Mouse (Mus musculus): ENCODE measurements around the gene Pak3.
"Not testable (repeated sequence)": the region's sequence is repeated elsewhere in the genome, so short reads cannot be mapped to it uniquely, and the experiment has no call there.

The Pak3 gene

GRCm38 (mm10) chrX:143518168-143518901 lies at the start of gene Pak3:
TSS of gene Pak3 (plus strand) at chrX:143518591.
- no peak for DNase-seq

- peak; percentile 70 for DNase-seq
Observed at GRCm38 (mm10) chrX:143482866-143483265, 35.5 kb upstream of the Pak3 start.

DNA sequence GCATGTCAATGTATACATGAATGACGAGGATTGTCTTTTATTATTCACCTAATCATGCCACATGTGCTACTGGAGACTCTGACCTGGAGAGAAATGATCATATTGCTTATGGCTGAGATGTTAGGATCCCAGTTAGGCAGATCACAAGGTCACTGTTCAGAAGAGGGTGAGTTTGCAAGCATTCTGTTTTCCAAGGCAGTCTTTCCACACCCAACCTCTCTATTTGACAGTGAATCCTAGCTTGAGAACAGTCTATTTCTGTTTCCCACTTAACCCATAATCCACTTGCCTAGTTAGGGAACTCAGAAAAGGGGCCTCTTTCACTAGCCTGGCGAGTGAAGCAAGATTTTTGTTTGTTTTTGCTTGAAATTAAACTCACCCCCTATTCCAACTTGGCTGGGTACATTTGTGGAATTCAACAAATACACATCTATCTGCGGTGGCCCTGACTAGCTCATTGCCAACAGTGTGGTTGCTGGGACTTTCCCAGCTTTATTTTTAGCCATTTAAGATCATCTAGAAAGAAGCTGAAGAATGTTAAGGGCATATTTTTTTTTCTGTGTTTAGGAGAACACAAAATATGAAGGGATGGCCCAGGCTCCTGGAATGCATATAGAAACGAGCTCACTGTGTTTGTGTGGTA lies 17.2 kb upstream of the Pak3 start:
- DNase-seq = no peak

- no peak for DNase-seq
Observed at GRCm38 (mm10) chrX:143501776-143502365, 16.5 kb upstream of the Pak3 start.

DNA sequence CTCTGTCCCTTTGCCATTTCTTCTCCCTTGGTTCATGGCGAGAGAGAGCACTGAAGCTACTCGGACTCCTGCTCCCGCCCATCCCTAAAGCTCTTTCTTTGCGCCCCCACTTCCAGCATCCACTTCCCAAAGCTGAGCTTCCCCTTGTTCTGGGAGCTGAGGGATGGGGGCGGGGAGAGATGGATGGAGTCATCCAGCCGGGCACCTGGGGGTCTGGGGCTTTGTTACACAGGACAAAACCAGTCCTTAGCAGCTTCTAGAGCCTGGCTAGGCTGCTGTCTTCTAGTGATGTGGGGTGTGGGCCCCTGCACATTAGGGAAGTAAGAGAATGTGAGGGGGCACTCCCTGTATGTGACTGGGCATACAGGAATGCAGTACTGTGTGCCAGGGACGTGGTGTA lies 526 bp downstream of the Pak3 start:
- DNase-seq = no peak

GRCm38 (mm10) chrX:143519454-143519853 lies 1.1 kb downstream of the Pak3 start:
- DNase-seq = not testable (repeated sequence)

DNA sequence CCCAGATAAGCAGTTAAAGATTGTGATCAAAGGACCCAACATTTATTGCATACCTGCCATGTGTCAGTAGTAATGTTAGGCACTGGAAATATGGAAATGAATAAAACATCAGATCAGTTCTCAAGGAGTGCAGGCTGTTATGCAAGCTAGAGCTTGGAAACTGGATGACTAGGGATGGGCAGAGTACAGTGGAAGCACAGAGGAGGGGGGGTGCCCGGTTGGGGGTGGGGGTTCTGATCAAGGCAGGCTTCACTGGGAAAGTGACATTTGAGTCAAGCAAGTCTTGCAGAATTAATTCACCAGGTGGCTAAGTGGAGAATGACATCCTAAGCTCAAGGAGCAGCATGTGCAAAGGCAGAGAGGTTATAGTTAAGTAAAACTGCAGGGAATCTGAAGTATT lies 1.8 kb downstream of the Pak3 start:
- DNase-seq = no peak

- DNase-seq = no peak
Observed at GRCm38 (mm10) chrX:143532331-143532730, 13.9 kb downstream of the Pak3 start.

GRCm38 (mm10) chrX:143533574-143533973 lies 15.2 kb downstream of the Pak3 start:
- DNase-seq = no peak

GRCm38 (mm10) chrX:143542756-143543155 lies 24.4 kb downstream of the Pak3 start:
- DNase-seq = no peak

DNA sequence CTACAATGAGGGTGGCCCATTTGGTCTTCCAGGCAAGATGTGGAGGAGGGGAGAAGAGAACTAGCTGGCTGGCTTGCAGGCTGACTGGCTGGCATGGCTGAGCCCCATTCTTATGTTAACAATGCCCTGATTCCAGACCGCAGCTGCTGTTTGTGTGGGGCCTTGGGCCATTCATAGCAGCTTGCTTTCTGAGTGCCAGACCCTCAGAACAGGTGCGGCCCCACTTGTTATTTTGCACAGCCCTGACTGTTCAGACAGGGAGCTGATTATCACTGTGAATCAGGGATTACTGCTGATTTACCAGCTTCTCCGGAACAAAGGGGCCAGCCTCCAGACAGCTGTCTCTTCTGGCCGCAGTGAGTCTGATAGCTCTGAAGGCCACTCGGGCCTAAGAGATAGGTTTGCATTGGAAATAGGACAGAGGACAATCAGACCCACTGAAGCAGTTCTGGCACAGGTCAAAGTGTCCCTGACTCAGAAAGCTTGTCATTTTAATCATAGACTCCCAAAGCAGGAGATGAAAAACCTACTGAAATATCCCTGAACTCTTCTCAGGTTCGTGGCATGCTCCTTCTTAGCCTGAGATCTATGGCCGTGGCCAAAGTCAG lies 24.9 kb downstream of the Pak3 start:
- DNase-seq = no peak

DNA sequence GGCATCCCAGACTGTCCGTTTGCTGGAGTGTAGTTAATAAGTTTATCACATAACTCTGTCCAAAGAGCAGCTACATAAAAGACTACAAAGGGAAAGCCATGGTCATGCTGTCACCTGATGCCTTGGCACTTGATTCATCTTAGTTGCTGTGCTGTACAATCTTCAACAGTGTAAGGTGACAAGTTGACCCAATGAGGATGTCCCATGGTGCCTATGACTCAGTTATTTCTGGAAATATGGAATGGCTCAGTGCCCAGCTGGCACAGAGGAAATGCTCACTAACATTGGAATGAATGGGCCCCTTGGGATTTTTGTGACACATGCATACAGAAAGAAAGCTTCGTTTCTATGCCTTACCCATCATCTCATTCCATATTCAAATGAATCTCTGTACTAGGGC lies 55.3 kb downstream of the Pak3 start:
- no peak for DNase-seq

DNA sequence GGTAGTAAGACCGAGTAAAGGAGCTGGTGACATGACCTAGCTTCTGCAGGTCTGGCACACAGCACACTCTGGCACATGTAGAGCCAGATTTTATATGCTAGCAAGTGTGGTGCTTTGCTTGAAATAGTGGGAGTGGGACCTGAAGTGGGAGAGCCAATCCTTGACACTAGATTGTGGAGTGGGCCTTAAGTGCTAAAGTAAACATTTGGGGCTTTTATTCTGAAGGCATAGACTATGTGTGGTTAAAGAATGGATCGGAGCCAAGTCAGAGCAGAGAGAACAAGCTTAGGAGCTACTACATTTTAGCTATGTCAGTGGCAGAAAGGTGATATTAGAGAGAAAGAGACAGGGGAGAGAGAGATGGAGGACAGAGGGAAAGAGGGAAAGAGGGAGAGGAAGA lies 61.5 kb downstream of the Pak3 start:
- DNase-seq = no peak

DNA sequence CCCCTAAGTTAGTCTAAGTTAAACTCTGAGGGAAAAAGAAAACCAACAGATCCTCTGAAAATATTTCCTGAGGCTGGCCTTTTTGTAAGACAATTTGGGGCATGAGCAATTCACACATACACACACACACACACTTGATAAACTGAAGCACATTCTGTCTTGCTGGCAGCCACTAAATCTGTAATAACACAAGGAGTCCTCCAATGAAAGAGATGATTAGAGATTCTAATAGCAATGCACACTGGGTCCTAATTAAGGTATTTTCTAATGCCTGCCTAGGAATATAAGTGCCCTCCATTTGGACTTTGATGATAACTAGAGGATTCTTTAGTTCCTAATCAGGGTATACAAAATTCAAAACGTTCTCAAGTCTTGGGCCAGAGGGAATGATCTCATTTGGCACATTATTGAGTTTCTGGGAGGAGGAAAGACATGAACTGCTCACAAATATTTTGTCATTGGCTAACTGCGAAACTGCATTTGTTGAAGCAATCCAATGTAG lies 62.1 kb downstream of the Pak3 start:
- DNase-seq = no peak

DNA sequence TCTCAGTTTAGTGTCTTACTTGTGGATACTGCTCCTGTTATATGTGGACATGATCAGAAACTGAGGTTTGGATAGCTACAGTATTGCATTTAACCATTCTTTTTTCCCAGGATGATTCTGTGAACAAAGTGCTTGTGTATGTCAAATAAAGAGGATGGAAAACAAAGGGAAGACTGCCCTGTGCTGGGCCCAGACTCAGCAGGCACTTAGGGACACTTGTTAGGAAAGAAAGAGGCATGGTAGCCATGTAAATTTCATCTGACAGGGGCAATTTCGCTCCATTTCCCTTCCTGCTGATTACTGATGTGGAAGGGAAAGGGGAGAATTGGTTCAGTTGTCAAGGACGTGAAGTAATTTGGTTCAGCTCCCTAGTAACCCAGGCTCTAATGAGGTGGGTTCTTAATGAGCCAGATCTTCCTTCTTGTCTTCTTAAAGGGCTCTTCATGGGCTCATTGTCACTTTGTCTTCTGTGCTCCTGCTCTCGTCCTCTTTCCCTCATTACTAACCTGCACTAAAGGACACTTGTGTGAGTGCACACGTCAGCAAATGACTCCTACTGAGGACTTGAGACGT lies 88.6 kb downstream of the Pak3 start:
- no peak for DNase-seq

DNA sequence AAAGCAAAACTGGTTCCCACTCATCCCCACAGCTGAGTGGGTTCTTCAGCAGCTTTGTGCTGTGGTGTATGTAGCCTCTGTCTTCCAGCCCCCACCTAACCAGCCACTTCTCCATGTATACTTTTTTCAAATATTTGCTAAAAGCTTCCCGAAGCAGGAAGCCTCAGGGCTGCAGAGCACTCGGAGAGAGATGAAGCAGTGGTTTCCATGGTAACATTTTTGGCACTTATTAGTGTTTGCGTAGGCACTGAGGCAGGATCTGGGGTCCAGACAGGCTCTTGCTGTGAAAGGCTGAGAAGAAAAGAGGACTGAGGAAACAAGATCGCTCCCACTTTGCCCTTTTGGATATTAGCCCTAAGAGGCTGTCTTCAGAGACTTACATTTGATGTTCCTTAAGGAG lies 100.3 kb downstream of the Pak3 start:
- DNase-seq = no peak

DNA sequence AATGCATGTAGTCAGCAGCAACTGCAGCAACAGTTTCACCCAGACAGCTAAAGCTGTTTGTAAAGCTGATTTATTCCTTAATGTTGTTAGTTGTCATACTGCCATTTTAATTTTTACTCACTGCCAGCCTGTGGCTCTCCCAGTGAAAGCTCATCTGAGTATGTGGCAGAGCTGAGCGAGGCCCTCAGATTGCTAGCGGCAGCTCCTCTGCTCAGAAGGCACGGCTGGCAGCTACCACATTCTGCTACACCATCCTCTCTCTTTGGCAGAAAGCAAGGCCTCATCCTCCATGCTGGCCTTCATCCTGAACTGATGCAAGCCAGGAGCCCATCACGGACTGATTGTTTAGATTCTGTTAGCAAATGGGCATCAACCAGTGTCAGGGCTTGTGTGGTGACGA lies 109.4 kb downstream of the Pak3 start:
- no peak for DNase-seq

DNA sequence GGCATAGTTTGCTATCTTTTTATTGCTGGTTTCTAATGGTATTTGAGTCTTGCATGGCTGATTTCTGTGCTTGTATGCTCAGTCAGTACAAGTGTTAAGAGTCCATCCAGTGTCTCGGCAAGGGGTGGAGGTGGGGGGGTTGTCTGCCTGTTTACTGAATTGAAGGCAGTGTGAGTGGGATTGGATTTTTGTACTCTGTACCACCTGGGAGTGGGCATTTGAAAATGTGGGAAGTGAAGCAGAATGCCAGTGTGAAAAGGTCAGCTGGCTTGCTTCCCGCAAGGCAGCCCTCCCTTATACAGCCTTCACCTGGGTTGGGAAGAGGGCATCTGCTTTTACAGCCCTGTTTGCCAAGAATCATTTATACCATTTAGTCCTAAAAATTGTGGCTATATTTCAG lies 125.5 kb downstream of the Pak3 start:
- no peak for DNase-seq

DNA sequence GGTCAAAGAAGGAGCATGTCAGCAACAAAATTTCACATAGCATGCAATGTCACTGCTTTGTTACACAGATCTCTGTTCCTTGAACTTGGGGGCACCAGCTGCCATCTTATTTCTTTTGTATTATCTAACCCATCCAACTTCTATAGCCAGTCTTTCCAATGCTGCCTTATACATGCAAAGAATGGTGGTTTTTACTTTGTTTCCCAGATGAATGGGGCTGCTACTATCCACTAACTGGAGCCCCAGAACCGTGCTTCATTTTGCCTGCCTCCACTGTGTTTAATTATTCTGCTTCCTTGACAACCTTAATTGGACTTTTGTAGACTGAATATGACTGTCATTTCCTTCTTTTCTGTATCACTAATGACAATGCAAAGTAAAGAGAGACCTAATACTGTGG lies 126.4 kb downstream of the Pak3 start:
- no peak for DNase-seq

- no peak for DNase-seq
Observed at GRCm38 (mm10) chrX:143654308-143655176, 136.2 kb downstream of the Pak3 start.

DNA sequence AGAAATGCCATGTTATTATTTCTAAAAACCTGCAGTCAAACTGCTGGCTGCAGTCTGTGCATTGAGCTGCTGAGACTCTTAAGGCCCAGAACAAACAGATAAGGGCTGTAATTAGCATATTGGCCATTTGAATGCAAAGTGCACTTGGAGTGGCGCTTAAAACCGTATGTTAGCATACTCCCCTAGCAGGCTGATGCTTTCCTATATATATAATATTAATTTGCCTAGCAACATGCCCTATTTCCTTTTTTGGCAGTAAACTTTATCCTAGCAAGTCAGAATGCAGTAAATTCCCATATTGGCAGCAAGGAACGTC lies 136.7 kb downstream of the Pak3 start:
- DNase-seq = no peak
